Mouse (Mus musculus) heart, embryonic 15.5 days (tissue): Measurements from ENCODE around the gene Mfng. TPM values are rescaled to one million over a fixed set of nuclear protein-coding genes. Genes with fewer than 3 reads are reported as not detected.

Experiments
- ATAC-seq: fragments of 200-750 bp; cut with Nextera tagmentation; replicated peaks from 2 replicates; pipeline ENCODE4 v1.8.0; 2017; ENCODE audit warnings: low read depth, moderate TSS enrichment; ENCODE audit not compliant: insufficient number of reproducible peaks, insufficient read depth, low FRiP score
- H3K27ac ChIP-seq: fragments of 300-500 bp; sonication (generic); 2 replicates; pipeline ENCODE4 v1.5.1; 2015; ENCODE audit warnings: mild to moderate bottlenecking, inconsistent platforms
- H3K27me3 ChIP-seq: fragments of 300-500 bp; sonication (generic); 2 replicates; pipeline ENCODE4 v1.6.1; 2015; ENCODE audit warnings: inconsistent platforms
- H3K36me3 ChIP-seq: fragments of 300-500 bp; sonication (generic); 2 replicates; pipeline ENCODE4 v1.6.1; 2015; ENCODE audit warnings: mild to moderate bottlenecking, inconsistent platforms
- H3K4me1 ChIP-seq: fragments of 300-500 bp; sonication (generic); replicated peaks from 2 replicates; pipeline ENCODE4 v1.6.1; 2015; ENCODE audit warnings: inconsistent platforms
- H3K4me2 ChIP-seq: fragments of 300-500 bp; sonication (generic); 2 replicates; pipeline ENCODE4 v1.6.1; 2015; ENCODE audit warnings: inconsistent platforms, mild to moderate bottlenecking, moderate library complexity
- H3K4me3 ChIP-seq: fragments of 300-500 bp; sonication (generic); 2 replicates; pipeline ENCODE4 v1.5.1; 2015; ENCODE audit warnings: mild to moderate bottlenecking, inconsistent platforms
- H3K9ac ChIP-seq: fragments of 300-500 bp; sonication (generic); 2 replicates; pipeline ENCODE4 v1.6.1; 2015; ENCODE audit warnings: mild to moderate bottlenecking, inconsistent platforms
- H3K9me3 ChIP-seq: fragments of 300-500 bp; sonication (generic); replicated peaks from 2 replicates; pipeline ENCODE4 v1.6.1; 2016; ENCODE audit warnings: inconsistent platforms
- WGBS: fragments of 180-500 bp; shearing (Covaris S2); methylation state at CpG from one replicate; pipeline ENCODE4 v1.1.7; 2015; ENCODE audit warnings: mixed read lengths; 5-methylcytosine and 5-hydroxymethylcytosine counted together
- polyA plus RNA-seq: library from polyadenylated mRNA; unstranded; fragments of >200 nt; fragmentation: Nextera tagmentation; extraction: Ambion mirVana; gene quantifications from 2 replicates; pipeline ENCODE4 v1.2.1, GENCODE M21; 2015

The Mfng gene
- 13.6 and 21.0 TPM in 2 replicates for polyA plus RNA-seq

GRCm38 (mm10) chr15:78773290-78773729, at the start of gene Mfng:
Gene Mfng (minus strand): TSS chr15:78773475.
- Histone ChIP-seq H3K9me3 (peaks cover 3% of the 10 kb centered on the region; the same call in 1 of the 2 replicates), H3K4me1 (peaks cover 12% of the 10 kb centered on the region), H3K27me3 (no peaks in the 10 kb centered on the region), H3K4me2 (peak within 1 kb of the TSS; percentile 56), H3K4me3 (peak within 1 kb of the TSS; percentile 44), H3K9ac (peak within 1 kb of the TSS; percentile 34; the same call in 1 of the 2 replicates), H3K27ac (peak within 1 kb of the TSS; percentile 73), H3K36me3 (peaks cover 14% of the 10 kb centered on the region; the same call in 1 of the 2 replicates)
- peak; percentile 48; the same call in 1 of the 2 replicates for ATAC-seq
- WGBS = 3% methylated on average over 11 of the region's 11 CpGs

GRCm38 (mm10) chr15:78816074-78816391, 42.8 kb upstream of the Mfng start:
- H3K36me3 ChIP-seq = no peaks in the 10 kb centered on the region
- ATAC-seq = no peak
- no peaks in the 10 kb centered on the region for H3K27me3 ChIP-seq
- H3K9ac ChIP-seq = no peak overlapping the region
- no peak overlapping the region for H3K4me3 ChIP-seq
- no peaks in the 10 kb centered on the region for H3K9me3 ChIP-seq
- no peak overlapping the region for H3K4me2 ChIP-seq
- 60% methylated on average over 6 of the region's 6 CpGs for WGBS
- H3K4me1 ChIP-seq = peaks cover 14% of the 10 kb centered on the region
- H3K27ac ChIP-seq = peak overlapping the region; percentile 21

- H3K4me1 ChIP-seq = peaks cover 16% of the 10 kb centered on the region
- no peaks in the 10 kb centered on the region for H3K27me3 ChIP-seq
- H3K4me3 ChIP-seq = no peak overlapping the region
- no peaks in the 10 kb centered on the region for H3K36me3 ChIP-seq
- no peak overlapping the region for H3K9ac ChIP-seq
- ATAC-seq = peak; percentile 70
- 29% methylated on average over 11 of the region's 11 CpGs for WGBS
- H3K9me3 ChIP-seq = no peaks in the 10 kb centered on the region
- H3K4me2 ChIP-seq = no peak overlapping the region
- peak overlapping the region; percentile 21 for H3K27ac ChIP-seq
These were observed 42.2 kb upstream of the Mfng start for GRCm38 (mm10) chr15:78815314-78816073.

GRCm38 (mm10) chr15:78813603-78814002, 40.3 kb upstream of the Mfng start:
- no peak overlapping the region for H3K9ac ChIP-seq
- no peak overlapping the region for H3K4me3 ChIP-seq
- no peak for ATAC-seq
- no peak overlapping the region for H3K4me2 ChIP-seq
- H3K27ac ChIP-seq = no peak overlapping the region
- H3K27me3 ChIP-seq = no peaks in the 10 kb centered on the region
- H3K36me3 ChIP-seq = no peaks in the 10 kb centered on the region
- no peaks in the 10 kb centered on the region for H3K9me3 ChIP-seq
- WGBS = 83% methylated on average over 4 of the region's 4 CpGs
- H3K4me1 ChIP-seq = peaks cover 25% of the 10 kb centered on the region

GRCm38 (mm10) chr15:78810146-78810545, 36.9 kb upstream of the Mfng start:
- ATAC-seq = no peak

GRCm38 (mm10) chr15:78809739-78810138, 36.5 kb upstream of the Mfng start:
- no peak for ATAC-seq
- Histone ChIP-seq H3K9ac (no peak overlapping the region), H3K9me3 (no peaks in the 10 kb centered on the region), H3K27ac (no peak overlapping the region), H3K4me1 (peaks cover 25% of the 10 kb centered on the region), H3K4me2 (no peak overlapping the region), H3K4me3 (no peak overlapping the region), H3K36me3 (no peaks in the 10 kb centered on the region), H3K27me3 (peaks cover 7% of the 10 kb centered on the region)
- WGBS = 39% methylated on average over 9 of the region's 9 CpGs

More at GRCm38 (mm10) chr15:78810146-78810545, 36.9 kb upstream of the Mfng start:
- Histone ChIP-seq H3K27me3 (peaks cover 7% of the 10 kb centered on the region), H3K4me1 (peaks cover 27% of the 10 kb centered on the region), H3K27ac (no peak overlapping the region), H3K9me3 (no peaks in the 10 kb centered on the region), H3K9ac (no peak overlapping the region), H3K4me2 (no peak overlapping the region), H3K4me3 (no peak overlapping the region), H3K36me3 (no peaks in the 10 kb centered on the region)
- WGBS = 43% methylated on average over 9 of the region's 9 CpGs

GRCm38 (mm10) chr15:78808980-78809379, 35.7 kb upstream of the Mfng start:
- Histone ChIP-seq H3K27ac (no peak overlapping the region), H3K4me2 (no peak overlapping the region), H3K4me1 (peaks cover 30% of the 10 kb centered on the region), H3K9ac (no peak overlapping the region), H3K4me3 (no peak overlapping the region), H3K27me3 (peaks cover 7% of the 10 kb centered on the region), H3K9me3 (no peaks in the 10 kb centered on the region), H3K36me3 (no peaks in the 10 kb centered on the region)
- ATAC-seq = no peak
- WGBS = 88% methylated on average over 2 of the region's 2 CpGs

GRCm38 (mm10) chr15:78807141-78807540, 33.9 kb upstream of the Mfng start:
- Histone ChIP-seq H3K4me2 (no peak overlapping the region), H3K4me3 (no peak overlapping the region), H3K4me1 (peaks cover 48% of the 10 kb centered on the region), H3K27me3 (peaks cover 7% of the 10 kb centered on the region), H3K36me3 (no peaks in the 10 kb centered on the region), H3K9me3 (no peaks in the 10 kb centered on the region), H3K9ac (no peak overlapping the region), H3K27ac (no peak overlapping the region)
- WGBS = 76% methylated on average over 3 of the region's 3 CpGs
- ATAC-seq = no peak

GRCm38 (mm10) chr15:78806614-78807013, 33.3 kb upstream of the Mfng start:
- H3K9ac ChIP-seq = no peak overlapping the region
- 20% methylated on average over 2 of the region's 2 CpGs for WGBS
- no peak for ATAC-seq
- H3K27ac ChIP-seq = no peak overlapping the region
- peaks cover 9% of the 10 kb centered on the region for H3K27me3 ChIP-seq
- no peaks in the 10 kb centered on the region for H3K36me3 ChIP-seq
- no peak overlapping the region for H3K4me3 ChIP-seq
- H3K9me3 ChIP-seq = no peaks in the 10 kb centered on the region
- peaks cover 53% of the 10 kb centered on the region for H3K4me1 ChIP-seq
- no peak overlapping the region for H3K4me2 ChIP-seq

GRCm38 (mm10) chr15:78805351-78805750, 32.1 kb upstream of the Mfng start:
- Histone ChIP-seq H3K9ac (no peak overlapping the region), H3K4me1 (peaks cover 55% of the 10 kb centered on the region), H3K27ac (no peak overlapping the region), H3K4me2 (no peak overlapping the region), H3K36me3 (no peaks in the 10 kb centered on the region), H3K4me3 (no peak overlapping the region), H3K9me3 (no peaks in the 10 kb centered on the region), H3K27me3 (peaks cover 19% of the 10 kb centered on the region)
- no peak for ATAC-seq
- 65% methylated on average over 2 of the region's 2 CpGs for WGBS

- Histone ChIP-seq H3K27me3 (peaks cover 19% of the 10 kb centered on the region), H3K9ac (no peak overlapping the region), H3K27ac (peak overlapping the region; percentile 78), H3K9me3 (no peaks in the 10 kb centered on the region), H3K36me3 (no peaks in the 10 kb centered on the region), H3K4me1 (peaks cover 48% of the 10 kb centered on the region), H3K4me3 (no peak overlapping the region), H3K4me2 (no peak overlapping the region)
- ATAC-seq = no peak
- WGBS = 34% methylated on average over 6 of the region's 6 CpGs
These were observed 31.1 kb upstream of the Mfng start for GRCm38 (mm10) chr15:78804326-78804725.

GRCm38 (mm10) chr15:78803499-78803900, 30.2 kb upstream of the Mfng start:
- H3K27ac ChIP-seq = peak overlapping the region; percentile 78
- H3K27me3 ChIP-seq = peaks cover 19% of the 10 kb centered on the region
- peak overlapping the region; percentile 92 for H3K4me2 ChIP-seq
- peak overlapping the region; percentile 66 for H3K4me3 ChIP-seq
- no peaks in the 10 kb centered on the region for H3K36me3 ChIP-seq
- 3% methylated on average over 8 of the region's 8 CpGs for WGBS
- no peaks in the 10 kb centered on the region for H3K9me3 ChIP-seq
- ATAC-seq = peak; percentile 47
- H3K4me1 ChIP-seq = peaks cover 53% of the 10 kb centered on the region
- H3K9ac ChIP-seq = no peak overlapping the region
